ENCODE assay signal across 23 mouse cellular contexts in genomic region chr9:99239256-99239655, GRCm38 (mm10). TPM values are rescaled to one million over a fixed set of nuclear protein-coding genes. Genes with fewer than 3 reads are reported as not detected.
"Had no signal": no experiment of that assay in that cellular context is flagged by ENCODE, and none has a peak within 500 bp of the region (broad histone marks: within the 10 kb centered on the region; RNA-seq: fewer than 3 reads in every experiment).

No protein-coding gene starts in this region.

- H3K4me2 ChIP-seq: limb, embryonic 13.5 days; neural tube, embryonic 12.5 days had no signal

- H3K4me3 ChIP-seq: layer of hippocampus, adult 2 months; limb, embryonic 13.5 days; neural tube, embryonic 12.5 days had no signal

- H3K9ac ChIP-seq: limb, embryonic 13.5 days; liver, embryonic 14.5 days; neural tube, embryonic 12.5 days had no signal

- H3K27ac ChIP-seq: layer of hippocampus, adult 2 months; limb, embryonic 13.5 days; liver, embryonic 14.5 days; neural tube, embryonic 12.5 days had no signal

- DNase-seq: kidney, postnatal 10 days; kidney, postnatal 4 days; left cerebral cortex, postnatal 4 days; lung, adult 18-20 months; midbrain, embryonic 14.5 days; retina, postnatal 1 day; right cerebral cortex, postnatal 4 days; spleen, adult 18-20 months; thymus, adult 2 months; thymus, postnatal 36 days had no signal

- H3K36me3 ChIP-seq: limb, embryonic 13.5 days; neural tube, embryonic 12.5 days had no signal

- H3K9me3 ChIP-seq: limb, embryonic 13.5 days; neural tube, embryonic 12.5 days had no signal

- H3K4me1 ChIP-seq: neural tube, embryonic 12.5 days had no signal

- H3K27me3 ChIP-seq: limb, embryonic 13.5 days; neural tube, embryonic 12.5 days had no signal

RNA-seq across cellular contexts. Expression of gene Faiml, which starts 2.2 kb away (rescaled TPM):
- total RNA-seq: layer of hippocampus, adult 2 months; layer of hippocampus, postnatal 10 days; left cerebral cortex, postnatal 10 days; left cerebral cortex, postnatal 4 days; liver, adult 2 months; megakaryocyte-erythroid progenitor cell, adult 5-6 weeks; monocyte, adult 5-6 weeks; neutrophil, adult 5-6 weeks had no signal
- polyA plus RNA-seq: kidney, embryonic 14.5 days; limb, embryonic 13.5 days; liver, adult 2 months; liver, embryonic 14.5 days; lung, embryonic 16.5 days; midbrain, embryonic 14.5 days; neural tube, embryonic 12.5 days; stomach, embryonic 14.5 days; thymus, adult 2 months had no signal
